Mouse (Mus musculus) MEL (cell line): ENCODE data around the gene Gm16513. TPM values are rescaled to one million over a fixed set of nuclear protein-coding genes. Genes with fewer than 3 reads are reported as not detected.
"Not testable (repeated sequence)": the region's sequence is repeated elsewhere in the genome, so short reads cannot be mapped to it uniquely, and the experiment has no call there.

Experiments used
- DNase-seq: peaks from one replicate; pipeline ENCODE4 v3.0.0; 2011; ENCODE audit warnings: low read depth, low spot score
- H3K27ac ChIP-seq: 2 replicates; pipeline ENCODE4 v1.5.1; 2012; ENCODE audit warnings: low read depth, mild to moderate bottlenecking, control low read depth, low read length, moderate library complexity; ENCODE audit not compliant: control insufficient read depth
- H3K27me3 ChIP-seq, 2 experiments: fragments of 150-350 bp in 1 of 2; sonication (generic) in 1 of 2; 2 replicates each; pipeline ENCODE4 v1.6.1; 2012; ENCODE audit warnings: low read length in 2 of 2, mild to moderate bottlenecking in 2 of 2, improper control_type of control experiment in 1 of 2, moderate library complexity in 1 of 2; ENCODE audit not compliant: insufficient read depth in 2 of 2, control insufficient read depth in 1 of 2
- H3K36me3 ChIP-seq, 2 experiments: 2 replicates each; pipeline ENCODE4 v1.6.1; 2012 to 2014; ENCODE audit warnings: low read length in 2 of 2, improper control_type of control experiment in 1 of 2, inconsistent platforms in 1 of 2, mild to moderate bottlenecking in 1 of 2; ENCODE audit not compliant: insufficient read depth in 2 of 2, control insufficient read depth in 1 of 2
- H3K4me1 ChIP-seq, 2 experiments: fragments of 150-350 bp in 1 of 2; sonication (generic) in 1 of 2; 2 replicates each; pipeline ENCODE4 v1.6.1; 2012; ENCODE audit warnings: low read length in 2 of 2, improper control_type of control experiment in 1 of 2, mild to moderate bottlenecking in 1 of 2; ENCODE audit not compliant: insufficient read depth in 2 of 2, control insufficient read depth in 1 of 2
- H3K4me3 ChIP-seq, 2 experiments: fragments of 150-350 bp in 1 of 2; sonication (generic) in 1 of 2; 2 replicates each; pipeline ENCODE4 v1.5.1; 2012; ENCODE audit warnings: low read depth in 2 of 2, low read length in 2 of 2, mild to moderate bottlenecking in 2 of 2, moderate library complexity in 2 of 2, control low read depth in 1 of 2, improper control_type of control experiment in 1 of 2; ENCODE audit not compliant: control insufficient read depth in 1 of 2, insufficient read depth in 1 of 2
- H3K79me2 ChIP-seq: 2 replicates; pipeline ENCODE4 v1.6.1; 2012; ENCODE audit warnings: mild to moderate bottlenecking, low read length, moderate library complexity; ENCODE audit not compliant: control insufficient read depth, poor library complexity, insufficient read depth
- H3K9ac ChIP-seq: 2 replicates; pipeline ENCODE4 v1.6.1; 2012; ENCODE audit warnings: low read depth, mild to moderate bottlenecking, control low read depth, low read length, moderate library complexity; ENCODE audit not compliant: control insufficient read depth, poor library complexity, severe bottlenecking
- H3K9me3 ChIP-seq: fragments of 150-350 bp; sonication (generic); replicated peaks from 2 replicates; pipeline ENCODE4 v1.6.1; 2012; ENCODE audit warnings: mild to moderate bottlenecking, low read length, improper control_type of control experiment, moderate library complexity; ENCODE audit not compliant: insufficient read depth
- polyA plus RNA-seq, 2 experiments: library from polyadenylated mRNA; stranded (reverse) in 1 of 2; unstranded in 1 of 2; fragments of >175 nt in 1 of 2; fragments of >200 nt in 1 of 2; gene quantifications; 2 replicates each; pipeline versions ENCODE4 v1.2.1 to v1.2.4; 2012; ENCODE audit warnings: low replicate concordance in 2 of 2, low read depth in 1 of 2; ENCODE audit not compliant: insufficient read length in 2 of 2, insufficient read depth in 1 of 2, missing spikeins in 1 of 2
- total RNA-seq: library from RNA; depleted of rRNA; stranded (reverse); fragments of 300-350 nt; gene quantifications from 2 replicates; pipeline ENCODE4 v1.2.3, GENCODE M21; 2012; rRNA removed

Gm16513 gene
- total RNA-seq (not detected in 2 replicates), polyA plus RNA-seq (not detected)

- H3K4me3 ChIP-seq, H3K9me3 ChIP-seq, H3K9ac ChIP-seq, H3K36me3 ChIP-seq, H3K79me2 ChIP-seq, H3K27ac ChIP-seq, H3K4me1 ChIP-seq, DNase-seq, H3K27me3 ChIP-seq: not testable (repeated sequence)
These were observed at the start of gene Gm16513 for GRCm38 (mm10) chr5:95182324-95182723. Gene Gm16513, plus strand, starts transcription at chr5:95182624.

Other genes starting within 250 kb of the Gm16513 start
- not detected in 2 replicates for gene Gm6367, start 194.0 kb upstream of the Gm16513 start, total RNA-seq
- gene Gm6367, start 194.0 kb upstream of the Gm16513 start, polyA plus RNA-seq, result not detected
- not detected in 2 replicates for gene Gm7942, start 75.7 kb upstream of the Gm16513 start, total RNA-seq
- not detected for gene Gm7942, start 75.7 kb upstream of the Gm16513 start, polyA plus RNA-seq
- gene Gm10424, start 90.1 kb downstream of the Gm16513 start, total RNA-seq, result not detected in 2 replicates
- gene Gm10424, start 90.1 kb downstream of the Gm16513 start, polyA plus RNA-seq, result not detected
- not detected in 2 replicates for gene Gm3259, start 123.3 kb downstream of the Gm16513 start, total RNA-seq
- gene Gm3259, start 123.3 kb downstream of the Gm16513 start, polyA plus RNA-seq, result not detected